Mouse (Mus musculus) cerebellum, adult 8-10 months (tissue): ENCODE results near the gene Slc17a8.
"Not testable (repeated sequence)": the region's sequence is repeated elsewhere in the genome, so short reads cannot be mapped to it uniquely, and the experiment has no call there.

Experiments
- DNase-seq: peaks from one replicate; pipeline ENCODE4 v3.0.0; 2022

Slc17a8 gene

DNA sequence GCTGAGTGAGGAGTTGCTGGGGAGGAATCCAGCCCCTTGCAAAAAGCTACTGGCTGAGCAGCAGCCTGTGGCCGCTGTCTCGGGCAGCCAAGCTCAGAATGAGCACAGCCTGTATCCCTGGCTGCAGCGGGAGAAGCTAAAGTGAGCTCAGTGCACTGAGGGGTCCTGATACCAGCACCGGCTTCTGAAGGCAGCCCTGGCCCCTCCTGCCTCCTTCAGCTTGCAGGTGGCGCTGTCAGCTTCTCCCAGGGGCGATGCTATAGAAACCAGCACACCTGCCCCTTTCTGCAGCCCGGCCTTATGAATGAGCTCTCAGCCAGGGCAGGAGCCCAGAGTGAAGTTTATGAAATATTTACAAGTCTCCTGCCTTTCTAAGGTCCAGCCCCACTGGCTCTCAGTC is at the start of gene Slc17a8:
TSS of gene Slc17a8 (minus strand) at position 125 of the 400 bp plus-strand sequence.
- DNase-seq: no peak

DNA sequence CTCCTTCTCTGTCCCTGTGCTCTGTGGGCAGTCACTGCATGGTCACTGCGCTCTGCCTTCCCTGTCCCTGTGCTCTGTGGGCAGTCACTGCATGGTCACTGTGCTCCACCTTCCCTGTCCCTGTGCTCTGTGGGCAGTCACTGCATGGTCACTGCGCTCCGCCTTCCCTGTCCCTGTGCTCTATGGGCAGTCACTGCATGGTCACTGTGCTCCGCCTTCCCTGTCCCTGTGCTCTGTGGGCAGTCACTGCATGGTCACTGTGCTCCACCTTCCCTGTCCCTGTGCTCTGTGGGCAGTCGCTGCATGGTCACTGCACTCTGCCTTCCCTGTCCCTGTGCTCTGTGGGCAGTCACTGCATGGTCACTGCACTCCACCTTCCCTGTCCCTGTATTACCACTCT is 49.3 kb upstream of the Slc17a8 start:
- not testable (repeated sequence) for DNase-seq

DNA sequence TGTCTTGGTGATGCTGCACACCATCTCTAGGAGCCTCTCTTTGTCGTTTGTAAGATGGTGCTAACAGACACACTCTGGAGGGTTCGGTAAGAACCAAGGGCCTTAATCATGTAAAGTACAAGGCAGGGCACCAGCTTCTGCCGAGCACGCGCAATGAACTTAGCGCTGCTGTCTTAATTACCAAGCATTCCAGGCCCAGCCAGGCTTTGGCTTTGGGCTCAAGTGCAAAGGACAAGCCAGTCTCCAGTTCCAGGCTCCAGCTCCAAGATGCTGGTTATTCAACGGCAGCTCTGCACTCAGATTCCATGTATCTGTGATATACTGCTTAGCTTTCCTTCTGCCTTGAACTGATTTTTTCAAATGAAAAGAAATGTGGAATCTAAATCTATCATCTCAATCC is 46.5 kb upstream of the Slc17a8 start:
- DNase-seq: no peak

DNA sequence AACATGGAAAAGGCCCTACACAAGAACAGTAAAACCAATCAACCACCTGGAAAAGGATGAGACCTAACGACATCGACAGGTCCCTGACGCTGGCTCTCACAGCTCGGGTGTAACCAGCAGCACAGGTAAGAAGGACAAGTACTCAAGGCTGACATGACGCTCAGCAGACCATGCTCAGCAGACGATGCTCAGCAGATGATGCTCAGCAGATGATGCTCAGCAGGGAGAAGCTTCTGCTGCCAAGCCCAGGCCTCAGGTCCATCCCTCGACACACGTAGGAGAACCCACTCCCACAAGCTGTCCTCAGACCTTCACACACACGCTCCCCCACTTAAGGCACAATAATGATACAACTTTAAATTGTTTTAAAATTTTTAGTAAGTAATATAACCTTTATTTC is 44.6 kb upstream of the Slc17a8 start:
- DNase-seq: peak; percentile 65

DNA sequence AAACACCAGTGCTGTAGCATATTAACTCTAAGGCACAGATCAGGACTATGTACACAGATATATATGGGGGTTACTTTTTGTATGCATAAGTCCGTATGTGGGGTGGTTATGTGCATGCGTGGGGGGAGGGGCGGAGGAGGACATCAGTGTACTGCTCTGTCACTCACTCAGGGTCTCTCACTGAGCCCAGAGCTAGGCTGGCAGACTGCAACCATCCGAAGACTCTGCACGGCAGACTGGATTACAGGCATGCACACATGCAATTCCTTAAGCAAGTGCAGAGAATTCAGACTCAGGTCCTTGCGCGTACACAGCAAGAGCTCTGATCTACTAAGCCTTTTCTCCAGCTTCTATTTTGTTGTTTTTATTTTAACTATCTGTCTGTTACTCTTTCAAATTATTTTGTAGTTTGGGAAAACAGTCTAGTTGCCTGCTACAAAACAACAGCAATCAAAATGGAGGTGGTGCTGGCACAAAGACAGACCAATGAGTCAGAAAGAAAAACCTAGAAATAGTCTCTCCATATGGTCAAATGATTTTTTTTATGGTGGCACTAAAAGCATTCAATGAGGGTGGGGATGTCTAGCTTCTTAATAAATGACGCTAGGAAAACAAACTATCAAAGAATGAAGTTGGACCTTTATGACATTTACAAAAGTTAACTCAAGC is 44.1 kb upstream of the Slc17a8 start:
- DNase-seq: peak; percentile 21

DNA sequence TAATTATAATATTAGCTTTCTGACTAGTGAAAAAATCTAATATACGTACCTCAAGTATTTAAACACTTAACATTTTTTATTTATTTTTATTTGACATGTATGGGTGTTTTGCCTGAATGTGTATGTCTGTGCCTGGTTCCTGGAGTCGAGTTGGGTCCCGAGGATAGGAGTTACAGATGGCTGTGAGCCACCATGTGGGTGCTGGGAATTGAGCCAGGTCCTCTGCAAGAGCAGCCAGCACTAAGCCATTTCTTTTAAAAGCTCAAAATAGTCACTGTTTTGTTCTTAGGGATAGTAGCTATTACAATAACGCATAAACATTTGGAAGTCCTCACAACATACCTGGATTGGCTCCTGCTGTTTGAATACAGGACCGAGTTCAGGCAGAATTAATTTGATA is 35.3 kb upstream of the Slc17a8 start:
- DNase-seq: peak; percentile 58

DNA sequence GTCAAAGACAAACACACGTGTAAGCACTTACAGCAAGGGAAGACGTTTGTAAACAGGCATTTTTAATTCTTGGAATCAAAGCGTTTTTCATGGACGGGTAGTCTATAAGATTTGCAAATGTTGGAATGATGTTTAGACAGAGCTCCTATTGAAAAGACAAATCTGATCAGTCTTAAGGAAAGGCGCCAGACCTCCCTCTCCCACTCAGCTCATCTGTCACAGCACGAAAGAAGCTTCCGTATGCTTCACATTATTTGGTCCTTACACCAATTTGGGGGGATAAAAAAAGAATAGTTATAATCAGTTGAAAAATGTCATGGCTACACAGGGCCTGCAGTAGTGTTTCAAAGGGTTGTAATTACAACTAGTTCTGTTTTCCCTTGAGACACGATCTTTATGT is 31.9 kb upstream of the Slc17a8 start:
- DNase-seq: no peak

DNA sequence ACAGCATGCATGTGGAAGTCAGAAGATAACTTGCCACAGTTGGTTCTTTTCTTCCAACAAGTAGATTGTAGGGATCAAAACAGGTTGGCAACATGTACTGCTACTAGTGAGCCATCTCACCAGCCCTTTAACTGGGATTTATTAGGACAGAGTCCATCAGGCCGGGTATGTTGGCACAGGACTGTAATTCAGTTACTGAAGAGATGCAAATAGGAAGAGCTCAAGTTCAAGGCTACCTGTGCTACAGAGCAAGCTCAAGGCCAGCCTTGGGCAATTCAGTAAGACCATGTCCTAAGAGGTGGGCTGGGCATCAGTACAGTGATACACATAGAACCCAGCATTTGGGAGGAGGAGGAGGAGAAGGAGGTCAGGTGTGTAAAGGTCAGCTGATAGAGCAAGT is 30.6 kb upstream of the Slc17a8 start:
- DNase-seq: no peak

DNA sequence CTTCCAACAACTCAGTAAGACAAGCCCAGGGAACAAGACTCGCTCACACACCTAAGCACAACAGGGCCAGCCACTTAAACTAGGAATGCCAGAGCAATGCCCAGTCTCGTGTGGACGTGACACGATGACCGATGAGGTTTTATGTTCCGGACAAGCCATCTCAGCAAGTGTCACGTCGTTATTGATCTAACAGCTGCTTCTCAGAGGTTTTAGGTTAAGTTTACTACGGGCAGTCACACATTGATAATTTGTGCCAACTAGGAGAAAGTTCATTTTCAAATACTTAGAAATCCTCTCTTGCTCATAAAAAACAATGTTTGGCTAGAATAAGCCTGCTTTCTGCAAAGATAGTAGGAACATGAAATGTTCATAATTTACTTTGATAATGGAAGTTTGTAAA is 25.9 kb upstream of the Slc17a8 start:
- no peak for DNase-seq

DNA sequence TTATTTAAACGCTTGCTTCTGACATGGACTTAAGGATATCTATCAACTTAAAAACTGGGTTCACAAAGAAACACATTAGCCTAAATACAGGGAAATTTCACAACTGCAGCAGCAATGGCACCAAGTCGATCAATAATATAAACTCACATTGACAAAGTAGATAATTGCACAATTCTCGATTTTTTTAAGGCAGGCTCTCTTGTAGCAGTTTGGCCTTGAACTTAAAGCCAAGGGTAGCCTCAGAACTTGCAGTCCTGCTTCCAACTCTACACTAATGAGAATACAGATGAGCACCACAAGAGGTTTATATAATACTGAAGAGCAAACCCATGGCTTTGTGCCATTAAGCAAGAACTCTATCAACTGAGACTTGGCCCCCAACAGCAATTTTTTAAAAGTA is 15.9 kb upstream of the Slc17a8 start:
- no peak for DNase-seq

DNA sequence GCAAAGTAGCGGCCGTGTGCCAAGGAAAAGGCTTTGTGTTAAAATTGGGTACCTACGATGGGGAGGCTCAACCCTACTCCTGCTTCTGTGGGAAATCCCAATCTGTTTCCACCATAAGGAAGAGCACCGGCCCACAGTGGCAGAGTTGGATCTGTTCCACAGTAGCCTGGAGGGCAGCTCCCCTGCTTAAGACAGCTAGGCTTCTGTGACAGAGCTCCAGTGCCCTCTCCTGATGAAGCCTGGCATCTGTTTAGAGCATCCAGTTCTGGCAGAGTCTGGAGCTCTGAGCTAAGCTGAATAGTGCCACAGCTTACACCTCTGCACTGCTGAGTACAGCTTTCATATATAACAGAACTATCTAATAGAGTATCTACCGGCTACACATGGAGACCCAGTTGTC is 14.0 kb upstream of the Slc17a8 start:
- DNase-seq: peak; percentile 43

DNA sequence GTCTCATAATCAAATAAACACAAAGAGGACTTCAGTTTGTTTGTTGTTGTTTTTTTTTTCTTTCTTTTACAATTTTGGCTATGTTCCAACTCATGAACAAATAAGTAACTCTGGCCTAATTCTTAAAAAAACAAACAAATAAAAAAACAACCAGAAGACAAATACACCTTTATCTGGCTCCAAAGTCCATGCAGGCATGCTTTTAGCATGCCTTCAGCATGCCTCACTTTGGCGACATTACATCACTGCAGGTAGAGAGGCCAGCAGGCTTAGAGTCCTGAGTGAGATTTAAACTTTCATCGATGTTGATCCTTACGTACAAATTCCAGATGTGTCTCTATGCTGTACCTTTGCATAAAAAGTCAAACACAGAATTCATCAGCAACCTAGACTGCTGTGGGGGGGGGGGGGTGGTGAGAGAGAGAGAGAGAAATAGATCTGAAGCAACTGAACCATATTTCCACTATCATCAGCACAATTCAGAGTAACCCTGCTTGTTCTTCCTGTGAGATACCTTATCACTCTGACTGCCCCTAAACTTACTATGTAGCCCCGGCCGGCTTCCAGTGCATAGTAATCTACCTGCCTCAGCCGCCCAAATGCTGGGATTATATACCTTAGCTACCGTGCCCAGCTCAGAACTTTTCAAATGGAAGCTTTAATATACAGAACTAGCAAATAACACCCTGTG is 12.8 kb upstream of the Slc17a8 start:
- no peak for DNase-seq

DNA sequence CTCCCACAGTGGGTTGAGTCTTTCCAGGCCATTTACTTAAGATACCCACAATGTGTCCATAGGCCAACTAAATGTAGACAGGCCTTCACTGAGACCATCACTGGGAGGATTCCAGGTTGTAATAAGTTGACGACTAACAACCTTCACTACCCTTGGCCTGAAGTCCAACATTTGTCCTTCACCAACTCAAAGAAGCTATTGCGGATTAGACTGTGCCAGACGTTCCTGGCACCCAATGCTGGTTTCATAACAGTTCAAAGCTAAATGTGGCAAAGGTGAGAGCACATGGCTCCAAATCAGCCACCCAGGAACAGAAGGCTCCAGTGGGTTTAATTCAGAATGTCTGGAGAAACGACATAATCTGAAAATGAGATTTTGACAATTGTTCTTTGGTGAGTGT is 12.1 kb upstream of the Slc17a8 start:
- DNase-seq: no peak

DNA sequence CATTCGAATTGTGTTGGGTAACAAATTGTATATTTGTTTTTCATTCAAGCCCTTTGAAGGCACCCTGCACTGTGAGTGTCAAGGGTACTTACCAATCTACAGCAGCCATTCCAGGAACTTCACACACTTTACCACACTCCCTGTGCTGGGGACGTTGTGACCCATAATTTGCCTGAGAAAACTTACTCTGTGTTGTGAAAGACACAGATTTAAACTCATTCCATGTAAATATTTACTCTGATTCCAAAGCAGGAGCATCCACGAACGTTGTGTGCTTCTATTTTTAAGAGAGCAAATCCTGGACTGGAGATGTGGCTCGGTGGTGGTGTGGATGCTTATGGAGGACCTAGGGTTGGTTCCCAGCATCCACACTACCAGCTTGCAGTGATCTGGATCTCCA is 10.8 kb upstream of the Slc17a8 start:
- DNase-seq: no peak

DNA sequence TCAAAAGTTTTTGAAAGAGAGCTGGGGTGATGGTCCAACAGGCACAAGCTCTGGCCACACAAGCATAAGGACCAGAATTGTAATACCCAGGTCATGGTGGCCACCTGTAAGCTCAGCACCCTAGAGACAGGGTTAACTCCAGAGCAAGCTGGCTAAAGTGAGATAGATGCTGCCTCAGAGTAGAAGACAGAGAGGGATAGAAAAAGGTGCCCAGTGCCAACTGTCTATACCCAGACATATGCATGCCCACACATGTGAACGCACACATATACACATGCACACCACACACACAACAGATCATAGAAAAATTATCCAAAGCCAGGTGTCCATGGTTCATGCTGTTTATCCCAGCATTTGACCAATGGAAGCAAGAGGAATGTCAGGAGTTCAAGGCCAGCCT is 9.5 kb upstream of the Slc17a8 start:
- no peak for DNase-seq

DNA sequence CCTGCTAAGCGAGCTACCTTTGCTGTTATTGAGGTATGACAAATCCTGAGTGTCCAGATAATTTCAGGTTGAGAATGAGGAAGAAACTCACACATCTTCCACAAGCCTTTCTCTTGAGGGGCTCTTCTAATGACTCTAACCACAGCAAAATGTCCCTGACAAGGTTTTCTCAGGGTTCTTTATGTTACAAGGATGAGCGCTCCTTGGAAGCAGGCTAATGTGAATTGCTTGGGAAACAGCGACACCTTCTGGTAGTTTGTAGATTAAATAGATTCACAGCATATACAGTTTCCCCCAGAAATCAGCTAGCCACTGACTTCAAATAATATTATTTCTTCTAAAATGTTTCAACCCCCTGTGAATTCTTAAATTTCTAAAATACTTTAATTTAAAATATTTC is 9.0 kb upstream of the Slc17a8 start:
- DNase-seq: peak; percentile 61

DNA sequence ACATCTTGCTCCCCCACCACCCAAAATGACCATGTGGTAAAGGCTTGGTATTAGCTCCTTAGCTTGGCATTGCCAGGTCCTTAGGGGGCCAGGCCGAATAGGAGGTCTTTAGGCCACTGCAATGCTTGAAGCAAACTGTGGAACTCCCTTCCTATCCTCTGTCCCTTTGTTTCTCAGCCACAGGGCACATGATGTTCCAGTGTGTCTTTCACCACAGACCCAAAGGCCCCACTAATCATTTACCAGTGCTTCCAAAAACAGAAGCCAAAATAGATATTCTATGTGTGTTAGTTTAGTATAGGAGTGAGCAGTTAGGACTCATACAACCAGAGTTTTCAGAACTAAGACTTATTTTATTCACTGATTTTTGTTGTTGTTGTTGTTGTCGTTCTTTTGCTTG is 5.7 kb upstream of the Slc17a8 start:
- DNase-seq: no peak

DNA sequence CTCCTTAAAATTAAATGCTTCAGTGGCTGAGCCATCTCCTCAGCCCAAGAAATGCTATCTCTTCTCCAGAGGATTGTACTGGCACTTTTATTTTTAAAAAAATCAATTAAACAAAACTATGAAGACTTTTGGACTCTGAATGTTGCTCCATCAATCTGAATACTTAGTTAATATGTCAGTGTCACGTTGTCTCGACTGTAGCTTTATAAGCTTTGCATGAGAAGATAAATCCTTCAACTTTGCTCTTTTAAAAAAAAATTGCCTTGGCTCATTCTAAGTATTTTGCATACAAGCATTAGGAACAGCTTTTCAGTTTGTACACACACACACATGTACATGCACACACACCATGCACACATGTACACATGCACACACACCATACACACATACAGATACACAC is 3.1 kb upstream of the Slc17a8 start:
- DNase-seq: no peak

DNA sequence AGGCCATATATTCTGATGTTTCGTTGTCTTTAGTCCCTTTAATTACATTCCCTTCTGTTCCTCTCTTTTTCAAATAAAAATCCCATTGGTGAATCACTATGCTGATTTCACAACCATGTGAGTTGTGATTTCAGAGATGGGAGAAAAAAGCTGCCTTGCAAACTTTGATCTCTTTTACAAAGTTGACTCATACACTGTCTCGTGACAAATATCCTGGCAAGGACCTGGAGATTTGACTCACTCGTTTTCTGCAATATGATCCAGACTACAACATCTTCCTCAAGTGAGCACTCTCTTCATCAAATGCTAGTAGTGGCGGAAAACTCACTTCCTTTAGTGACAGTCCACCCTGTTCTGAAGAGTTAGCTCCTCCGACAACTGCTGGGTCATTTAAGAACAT is 21.7 kb downstream of the Slc17a8 start:
- no peak for DNase-seq

DNA sequence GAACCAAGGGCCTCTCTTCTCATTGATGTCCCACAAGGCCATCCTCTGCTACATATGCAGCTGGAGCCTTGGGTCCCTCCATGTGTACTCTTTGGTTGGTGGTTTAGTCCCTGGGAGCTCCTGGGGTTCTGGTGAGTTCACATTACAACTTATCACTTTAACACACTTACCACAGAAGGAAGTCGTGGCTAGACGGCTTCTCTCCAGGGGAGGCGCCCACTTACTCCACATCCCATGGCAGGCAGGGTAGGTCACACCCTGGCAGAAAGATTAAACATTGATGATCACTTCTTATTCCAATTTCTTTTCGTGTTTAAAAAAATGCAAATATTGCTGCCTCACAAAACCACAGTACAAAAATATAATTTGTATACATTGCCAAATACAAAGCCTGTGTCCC is 23.8 kb downstream of the Slc17a8 start:
- DNase-seq: no peak

DNA sequence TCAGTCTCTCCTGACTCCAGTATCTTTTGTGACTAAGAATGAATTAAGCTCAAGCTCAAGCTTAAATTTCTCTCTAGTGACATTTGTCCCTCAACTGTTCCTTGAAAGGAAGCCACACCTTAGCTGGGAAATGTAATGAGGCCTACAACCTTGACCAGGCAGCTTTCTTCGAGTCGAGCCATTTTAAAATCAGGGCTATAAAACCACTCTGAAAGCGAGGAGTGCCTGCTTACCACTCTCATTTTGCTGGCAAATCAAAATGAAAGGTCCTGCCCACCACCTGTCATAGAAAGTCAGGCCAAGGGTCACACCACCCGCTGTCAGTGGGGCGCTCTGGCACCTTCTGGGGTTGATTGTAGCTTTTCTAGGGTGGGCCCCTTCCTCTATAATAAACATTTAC is 25.1 kb downstream of the Slc17a8 start:
- no peak for DNase-seq

DNA sequence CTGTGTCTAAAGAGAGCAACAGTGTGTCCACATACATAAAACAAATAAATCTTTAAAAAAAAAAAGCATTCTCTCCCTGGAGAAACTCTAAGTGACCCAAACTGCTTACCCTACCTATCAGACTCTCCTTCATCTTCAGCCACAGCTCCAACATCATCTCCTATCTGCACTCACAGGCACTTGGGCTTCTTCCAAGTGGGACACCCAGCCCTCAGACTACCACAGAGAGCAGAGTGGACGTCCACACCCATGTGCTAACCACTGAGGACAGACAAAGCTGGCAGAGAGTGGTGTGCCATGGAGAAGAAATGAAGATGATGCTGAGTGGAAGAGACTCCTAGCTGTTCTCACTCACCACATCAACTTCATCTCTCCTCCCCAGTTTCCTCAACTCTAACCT is 25.5 kb downstream of the Slc17a8 start:
- no peak for DNase-seq

DNA sequence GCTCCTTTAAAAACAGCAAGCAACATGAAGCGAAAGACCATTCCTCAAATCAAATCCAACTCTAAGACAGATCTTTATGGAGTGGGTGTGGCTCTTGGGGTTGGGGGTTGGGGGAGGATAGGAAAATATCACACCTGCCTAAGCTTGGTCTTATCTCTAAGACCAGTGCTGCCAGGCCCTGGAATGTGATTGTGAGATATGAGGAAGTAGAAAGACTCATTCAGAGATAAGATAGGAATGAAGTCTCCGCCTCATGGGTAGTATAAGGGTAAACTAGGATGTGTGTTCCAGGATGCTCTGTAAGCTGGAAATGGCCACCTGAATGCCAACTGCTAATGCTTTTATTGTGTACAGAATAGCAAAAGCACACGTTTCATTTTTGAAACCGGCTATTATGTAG is 26.7 kb downstream of the Slc17a8 start:
- no peak for DNase-seq

DNA sequence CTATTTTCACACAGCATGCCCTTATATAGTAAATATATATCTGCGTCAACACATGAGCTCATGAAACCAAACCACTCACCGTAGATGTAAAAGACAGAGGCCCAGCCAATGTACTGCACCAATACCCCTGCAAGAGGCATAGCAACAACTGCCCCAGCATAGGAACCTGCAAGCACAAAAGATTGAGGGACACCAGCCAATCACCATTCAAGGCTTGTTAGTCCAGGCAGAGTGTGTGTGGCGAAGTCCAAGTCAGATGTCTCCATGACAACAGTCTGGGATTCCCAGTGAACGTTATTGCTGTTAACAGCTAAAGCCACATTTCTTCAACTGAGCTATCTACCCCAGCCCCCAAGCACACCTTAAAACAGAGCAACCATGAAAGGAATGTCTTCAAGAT is 28.3 kb downstream of the Slc17a8 start:
- DNase-seq: no peak

DNA sequence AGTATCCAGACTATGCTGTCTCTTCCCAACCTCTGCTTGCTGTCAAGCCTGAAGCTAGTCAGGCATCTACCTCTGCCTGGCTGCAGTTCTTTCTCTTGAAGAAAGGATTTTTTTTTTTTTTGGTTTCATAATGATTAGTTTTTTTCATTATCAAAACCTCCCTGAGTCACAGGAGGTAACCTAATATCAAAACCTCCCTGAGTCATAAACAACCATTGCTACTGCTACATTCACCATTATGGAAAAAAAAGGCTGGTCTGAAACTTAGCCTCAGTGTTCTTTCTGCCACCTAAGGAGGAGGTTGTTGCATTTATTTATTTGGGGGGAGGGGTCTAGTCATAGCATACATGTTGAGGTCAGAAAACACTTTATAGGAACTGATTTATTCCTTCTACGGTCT is 31.2 kb downstream of the Slc17a8 start:
- no peak for DNase-seq
